Mouse (Mus musculus): Measurements from ENCODE around the gene Robo1.
A peak's percentile ranks its signal among the peaks of the same experiment; 100 is the strongest.

Robo1 gene

GRCm38 (mm10) chr16:72934908-72935307 lies 626.8 kb downstream of the Robo1 start:
- DNase-seq (ENCODE audit: low spot score in 2 of 2) = no peak

DNA sequence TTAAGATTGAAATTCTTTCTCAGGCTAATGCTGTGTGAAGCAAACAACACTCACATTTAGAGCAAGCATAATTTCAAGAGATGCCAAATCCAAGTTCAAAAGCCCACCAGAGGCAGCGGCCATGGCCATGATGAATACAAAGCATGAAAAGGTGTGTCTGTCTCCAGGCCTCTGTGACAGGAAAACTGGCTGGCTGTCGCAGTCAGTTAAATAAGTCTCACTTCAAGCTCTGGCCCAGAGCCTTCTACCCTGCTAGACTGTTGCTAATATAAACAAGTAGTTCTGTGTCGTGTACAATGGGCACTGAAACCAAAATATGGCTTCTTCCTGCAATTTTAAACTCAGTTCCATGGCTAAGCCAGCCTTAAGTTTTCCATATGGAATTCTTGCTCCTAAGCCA lies 629.1 kb downstream of the Robo1 start:
- no peak for DNase-seq (ENCODE audit: low spot score in 2 of 2)

GRCm38 (mm10) chr16:72939862-72940261 lies 631.8 kb downstream of the Robo1 start:
- DNase-seq (ENCODE audit: low spot score in 2 of 2) = no peak

DNA sequence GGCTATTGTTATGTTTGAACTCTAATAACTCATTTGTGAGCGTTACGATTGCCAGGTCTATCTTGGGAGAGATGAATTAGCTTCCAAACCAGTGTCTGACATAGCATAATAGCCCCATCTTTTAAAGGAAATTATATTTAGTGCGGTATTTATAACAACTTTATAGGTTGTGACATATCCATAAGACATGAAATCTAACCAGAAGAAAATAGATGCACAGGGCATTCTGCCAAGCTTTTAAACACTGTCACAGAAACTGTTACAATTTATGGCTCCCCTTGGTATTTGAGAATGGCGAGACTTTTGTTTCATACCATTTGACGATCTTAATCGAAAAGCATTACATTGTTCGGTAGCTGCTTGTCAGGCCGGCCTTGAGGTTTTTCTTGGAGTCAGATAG lies 632.7 kb downstream of the Robo1 start:
- DNase-seq (ENCODE audit: low spot score in 2 of 2) = no peak

GRCm38 (mm10) chr16:72944403-72944802 lies 636.3 kb downstream of the Robo1 start:
- no peak for DNase-seq (ENCODE audit: low spot score in 2 of 2)

DNA sequence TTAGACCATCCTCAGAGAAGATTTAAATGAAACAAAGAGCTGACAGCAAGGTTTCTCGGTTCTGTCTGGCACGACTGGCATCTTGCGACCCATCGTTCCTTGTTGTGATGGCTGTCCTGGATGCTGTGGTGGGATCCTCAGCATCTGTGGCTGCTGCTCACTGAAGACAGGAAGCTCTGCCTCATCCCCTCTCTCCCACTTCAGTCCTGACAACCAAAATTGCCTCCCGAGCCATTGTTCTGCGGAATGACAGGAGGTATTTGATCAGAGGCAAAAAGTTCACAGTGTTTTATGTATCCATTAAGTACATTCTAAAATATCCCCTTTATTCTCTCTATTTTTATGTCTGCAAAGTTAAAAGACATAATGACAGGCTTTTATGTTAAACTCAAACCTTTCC lies 643.9 kb downstream of the Robo1 start:
- DNase-seq (ENCODE audit: low spot score in 2 of 2) = no peak

DNA sequence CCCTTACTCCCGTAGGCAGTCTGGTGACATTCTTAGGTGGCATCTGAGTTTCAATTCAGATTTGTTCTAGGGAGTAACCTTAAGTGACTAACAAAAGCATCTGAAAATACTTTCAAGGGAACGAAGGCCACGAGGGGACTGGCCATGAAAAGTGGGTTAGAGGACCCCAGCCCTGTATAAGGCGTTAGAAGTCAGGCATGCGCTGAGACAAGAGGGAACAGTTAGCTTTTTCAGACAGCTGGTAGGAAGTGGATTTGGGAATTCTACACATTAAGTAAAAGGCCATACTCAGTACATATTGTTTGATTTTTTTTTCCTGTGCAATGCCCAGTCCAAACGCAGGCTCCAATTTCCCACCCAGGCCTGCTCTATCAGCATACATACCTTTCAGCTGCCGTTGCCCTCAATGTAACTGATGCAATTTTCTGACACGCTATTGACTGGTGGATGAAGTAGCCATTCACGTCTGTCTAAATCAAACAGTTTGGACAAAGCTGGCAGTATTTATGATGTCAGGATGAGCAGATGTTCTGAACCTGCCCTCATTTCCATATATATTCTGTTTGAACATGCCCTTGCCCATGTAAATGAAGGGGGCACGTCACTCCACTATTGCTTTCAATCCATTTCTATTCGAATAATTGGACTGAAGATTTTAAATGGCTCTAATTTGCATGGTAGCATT lies 651.1 kb downstream of the Robo1 start:
- DNase-seq (ENCODE audit: low spot score in 2 of 2) = no peak

- no peak for DNase-seq (ENCODE audit: low spot score in 2 of 2)
Measured at GRCm38 (mm10) chr16:72959823-72960222, 651.7 kb downstream of the Robo1 start.

- no peak for DNase-seq (ENCODE audit: low spot score in 2 of 2)
Measured at GRCm38 (mm10) chr16:72963782-72964181, 655.7 kb downstream of the Robo1 start.

DNA sequence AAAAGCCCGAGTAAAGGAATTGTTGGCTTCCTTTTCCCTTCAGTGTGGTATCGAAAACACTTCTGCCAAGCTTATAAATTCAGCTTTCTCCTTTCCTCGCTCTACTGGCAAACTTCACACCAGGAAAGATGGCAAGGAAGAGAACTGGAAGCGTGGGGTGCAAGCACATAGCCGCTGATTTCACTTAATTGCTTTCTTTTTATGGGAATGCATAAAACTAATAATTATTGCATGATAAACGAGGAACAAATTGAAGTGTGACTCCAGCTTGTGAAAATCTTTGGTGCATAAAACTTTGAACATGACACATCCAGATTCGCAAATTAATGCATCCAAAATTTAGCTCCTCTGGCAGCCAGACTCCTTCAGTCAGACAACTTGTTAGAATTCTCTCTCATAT lies 659.4 kb downstream of the Robo1 start:
- DNase-seq (ENCODE audit: low spot score in 2 of 2) = no peak

GRCm38 (mm10) chr16:72969990-72970389 lies 661.9 kb downstream of the Robo1 start:
- no peak for DNase-seq (ENCODE audit: low spot score in 2 of 2)

GRCm38 (mm10) chr16:72973685-72974084 lies 665.6 kb downstream of the Robo1 start:
- no peak for DNase-seq (ENCODE audit: low spot score in 2 of 2)

DNA sequence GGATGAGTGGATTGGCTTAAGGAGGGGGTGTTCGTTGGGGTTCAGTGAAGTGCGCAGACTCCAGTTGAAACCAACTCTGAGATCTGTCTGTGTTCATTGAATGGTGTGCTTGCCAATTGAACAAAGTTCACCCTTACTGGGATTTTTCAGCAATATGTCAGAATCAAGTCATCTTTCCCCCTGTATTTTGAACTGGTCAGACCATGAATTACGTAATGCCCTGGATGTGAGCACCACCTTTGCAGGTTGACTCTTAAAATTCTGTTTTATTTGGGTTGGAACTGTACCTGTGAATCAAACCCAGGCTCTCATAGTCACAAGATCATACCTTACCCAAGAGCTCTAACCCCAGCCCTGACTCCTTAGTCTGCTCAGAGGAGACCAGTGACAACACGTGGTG lies 666.6 kb downstream of the Robo1 start:
- DNase-seq (ENCODE audit: low spot score in 2 of 2) = no peak

DNA sequence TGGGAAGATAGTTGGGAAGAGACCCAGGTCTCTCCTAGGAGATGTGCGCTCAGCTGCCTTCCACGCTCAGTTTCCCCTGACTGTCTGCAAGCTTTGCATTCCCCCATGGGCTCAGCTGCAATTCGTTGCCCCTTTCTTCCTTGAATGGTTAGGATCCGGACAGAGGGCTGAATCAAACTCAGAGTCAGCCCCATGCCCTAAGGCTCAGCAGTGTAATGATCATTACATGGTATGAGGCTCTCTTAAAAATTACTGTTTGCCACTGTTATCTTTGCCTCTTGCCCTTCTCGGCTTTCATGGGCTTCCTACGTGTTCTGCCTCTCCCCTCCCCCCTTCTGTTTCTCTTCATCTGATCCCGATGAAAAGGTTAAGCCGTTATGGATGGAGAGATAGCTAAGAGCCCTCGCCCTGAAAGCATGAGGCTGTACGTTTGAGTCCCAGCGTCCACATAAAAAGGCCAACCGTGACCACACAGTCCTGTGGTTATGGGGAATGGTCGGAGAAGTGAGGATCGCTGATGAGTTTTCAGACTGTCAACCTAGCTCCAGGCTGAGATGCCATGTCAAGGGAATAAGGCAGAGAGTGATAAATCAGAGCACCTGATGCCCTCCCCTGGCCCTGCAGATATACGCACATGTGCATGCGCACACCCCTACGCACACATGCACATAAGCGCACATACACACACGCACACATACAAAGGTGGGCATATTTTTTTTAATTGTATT lies 668.9 kb downstream of the Robo1 start:
- no peak for DNase-seq (ENCODE audit: low spot score in 2 of 2)

- peak; percentile 47 to 79 for DNase-seq (ENCODE audit: low spot score in 2 of 2)
Measured at GRCm38 (mm10) chr16:72979407-72980219, 671.5 kb downstream of the Robo1 start.

DNA sequence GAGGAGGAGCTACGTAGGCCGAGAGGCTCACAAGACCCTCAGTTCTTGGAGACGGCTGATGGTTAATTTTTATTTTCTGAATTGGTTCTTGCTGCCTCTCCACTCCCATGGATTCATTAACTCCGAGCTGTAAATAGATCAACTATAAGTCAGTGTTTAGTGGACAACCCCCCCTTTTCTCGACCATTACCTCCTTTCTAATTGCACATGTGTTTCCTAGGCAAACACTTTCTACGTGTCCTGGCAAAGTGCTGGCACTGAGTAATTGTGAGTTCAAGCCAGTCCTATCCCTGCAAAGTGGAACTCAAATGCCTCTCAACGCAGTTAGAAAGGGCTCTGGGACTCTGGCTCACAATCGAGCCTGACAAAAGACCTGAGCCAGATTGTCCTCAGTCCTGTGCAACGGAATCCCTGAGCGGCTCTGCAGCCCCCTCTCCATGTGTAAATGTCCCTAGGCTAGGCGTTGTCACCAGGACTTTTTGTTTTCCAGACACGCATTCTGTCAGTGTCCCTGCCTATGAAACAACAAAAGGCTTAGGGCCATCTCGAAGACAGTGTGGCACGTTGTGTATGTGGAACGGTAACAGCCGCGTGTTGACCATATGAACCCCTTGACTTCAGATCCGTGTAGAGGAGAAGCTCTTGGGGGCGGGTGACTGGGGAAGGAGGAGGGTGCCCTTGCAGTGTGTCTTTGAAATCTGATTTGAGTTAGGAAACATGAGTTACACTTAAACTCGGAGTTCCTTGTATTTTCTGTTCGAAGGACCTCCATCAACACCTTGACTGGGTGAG lies 682.5 kb downstream of the Robo1 start:
- no peak for DNase-seq (ENCODE audit: low spot score in 2 of 2)

DNA sequence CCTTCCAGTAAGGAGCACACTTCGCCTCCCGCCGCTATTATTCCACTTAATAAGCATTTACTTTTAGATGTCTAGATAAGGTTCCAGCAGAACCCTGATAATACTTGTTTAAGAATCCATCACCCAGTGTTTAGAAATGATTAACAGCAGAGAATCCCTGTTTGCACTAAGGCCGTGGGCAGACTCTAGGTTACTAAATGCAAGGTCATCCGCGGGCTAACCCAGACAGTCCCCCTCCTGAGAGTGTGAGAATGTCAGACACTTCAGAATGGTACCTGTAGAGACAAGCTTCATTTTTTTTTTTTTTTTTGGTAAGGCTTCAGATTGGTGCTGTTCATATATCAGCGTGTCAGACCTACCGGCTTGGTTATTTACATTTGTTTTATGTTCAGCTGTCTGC lies 685.1 kb downstream of the Robo1 start:
- DNase-seq (ENCODE audit: low spot score in 2 of 2) = no peak

DNA sequence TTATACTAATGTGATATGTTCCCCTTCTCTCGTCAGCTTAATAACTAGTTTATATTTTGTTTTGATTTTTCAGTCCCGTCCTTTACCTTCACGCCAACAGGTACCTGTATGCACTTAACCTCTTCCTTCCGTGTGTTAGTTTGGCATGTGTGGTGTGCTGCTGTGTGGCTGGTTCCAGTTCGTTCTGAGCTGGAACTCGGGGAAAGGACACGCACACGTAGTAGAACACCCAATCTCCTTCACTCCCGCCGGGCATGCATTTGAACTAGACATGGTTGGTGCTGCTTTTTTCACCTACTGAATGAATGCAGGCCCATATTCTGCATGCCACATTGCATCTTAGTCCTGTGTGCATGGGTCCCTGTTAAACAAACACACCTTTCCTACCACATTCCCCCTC lies 685.5 kb downstream of the Robo1 start:
- no peak for DNase-seq (ENCODE audit: low spot score in 2 of 2)

DNA sequence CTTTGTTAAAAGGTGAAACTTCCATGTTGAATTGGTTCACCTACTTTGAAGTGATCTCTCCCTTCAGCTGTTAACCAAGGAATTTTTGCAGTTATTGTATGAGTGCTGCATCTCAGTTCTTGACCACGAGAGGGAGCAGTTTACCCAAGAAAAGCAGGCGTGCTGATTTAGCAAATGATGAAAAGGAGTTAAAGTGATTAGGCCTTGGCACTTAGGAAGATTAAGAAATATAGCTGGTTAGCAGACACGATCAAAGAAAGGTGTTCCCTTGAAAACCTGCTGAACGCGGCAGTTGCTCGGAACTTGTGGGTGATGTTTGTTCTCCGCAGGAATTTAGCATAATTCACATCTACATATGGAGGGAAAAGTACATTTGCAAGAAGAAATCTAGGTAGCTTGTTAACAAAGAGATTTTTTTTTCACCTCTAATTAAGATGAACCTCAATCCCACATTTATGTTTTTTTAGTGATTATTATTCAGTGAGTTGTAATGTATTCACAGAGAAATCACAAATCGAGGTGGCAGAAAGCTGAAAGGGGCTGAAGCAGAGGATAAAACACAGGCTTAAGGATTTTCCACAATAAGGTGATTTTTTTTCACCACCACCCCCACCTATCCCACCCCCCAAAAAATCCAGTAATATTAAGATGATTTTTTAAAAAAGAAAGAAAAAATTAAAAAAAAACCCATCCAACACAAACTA lies 687.3 kb downstream of the Robo1 start:
- DNase-seq (ENCODE audit: low spot score in 2 of 2) = peak in 1 of 2 experiments; percentile 73

GRCm38 (mm10) chr16:72995955-72996535 lies 687.9 kb downstream of the Robo1 start:
- DNase-seq (ENCODE audit: low spot score in 2 of 2) = no peak

GRCm38 (mm10) chr16:72998677-72999076 lies 690.6 kb downstream of the Robo1 start:
- no peak for DNase-seq (ENCODE audit: low spot score in 2 of 2)

Data from cerebellum, postnatal 4 days (tissue).